Mouse (Mus musculus): ENCODE measurements at regions not wholly inside any gene's neighbourhood (a gene's known extent, or its start where the extent isn't known, plus 50 kb on each side); places are given as distances from the start of the nearest gene placed in this dataset.

- intact Hi-C loops (cut with DNase I) = no loop called here
Observed at GRCm38 (mm10) chr3:12635857-12636256, 1844.6 kb upstream of the Slc7a12 start.

GRCm38 (mm10) chr3:12663473-12663872, 1817.0 kb upstream of the Slc7a12 start:
- no peak for DNase-seq (ENCODE audit: low spot score in 2 of 2)
- intact Hi-C loops (cut with DNase I) = no loop called here

More at GRCm38 (mm10) chr3:12635857-12636256, 1844.6 kb upstream of the Slc7a12 start:
- peak in 1 of 2 experiments; percentile 20 for DNase-seq (ENCODE audit: low spot score in 2 of 2)

All from left cerebral cortex, postnatal 25 days (tissue).